Mouse (Mus musculus): ENCODE results near the gene Defb42. TPM values are rescaled to one million over a fixed set of nuclear protein-coding genes. Genes with fewer than 3 reads are reported as not detected.
A peak's percentile ranks its signal among the peaks of the same experiment; 100 is the strongest.

The Defb42 gene
- polyA plus RNA-seq, 1 experiment from 2014 or later, result not detected

- no peaks in the 10 kb centered on the region for H3K27me3 ChIP-seq (ENCODE audit: control insufficient read depth, insufficient read depth, low read length)
- DNase-seq (ENCODE audit: low spot score), result peak; percentile 83
- no peaks in the 10 kb centered on the region for H3K9me3 ChIP-seq (ENCODE audit: control insufficient read depth, low read length)
- H3K4me2 ChIP-seq (ENCODE audit: low read depth, low read length, severe bottlenecking), result no peak overlapping the region
- H3K9ac ChIP-seq (ENCODE audit: low read length), result no peak overlapping the region
- WGBS, result 35% methylated on average over 5 of the region's 5 CpGs
- no peaks in the 10 kb centered on the region for H3K36me3 ChIP-seq (ENCODE audit: control insufficient read depth, insufficient read depth, low read length)
- no peak overlapping the region for H3K27ac ChIP-seq (ENCODE audit: low read depth, low read length)
- H3K4me3 ChIP-seq (ENCODE audit: low read depth, low read length), result no peak overlapping the region
- no peak for ATAC-seq (replicated peaks; ENCODE audit: low FRiP score)
- no peaks in the 10 kb centered on the region for H3K4me1 ChIP-seq (replicated peaks; ENCODE audit: control insufficient read depth, insufficient read depth, low read length)
These were observed 4.0 kb downstream of the Defb42 start for GRCm38 (mm10) chr14:63050769-63051168.

GRCm38 (mm10) chr14:63054729-63055128 is 7.9 kb downstream of the Defb42 start:
- peak; percentile 46; the same call in 1 of the 2 replicates for ATAC-seq (replicated peaks; ENCODE audit: low FRiP score)
- 36% methylated on average over 6 of the region's 6 CpGs for WGBS
- no peak overlapping the region for H3K27ac ChIP-seq (ENCODE audit: low read depth, low read length)
- H3K9me3 ChIP-seq (ENCODE audit: control insufficient read depth, low read length), result no peaks in the 10 kb centered on the region
- H3K4me2 ChIP-seq (ENCODE audit: low read depth, low read length, severe bottlenecking), result no peak overlapping the region
- no peak overlapping the region for H3K4me3 ChIP-seq (ENCODE audit: low read depth, low read length)
- H3K36me3 ChIP-seq (ENCODE audit: control insufficient read depth, insufficient read depth, low read length), result no peaks in the 10 kb centered on the region
- H3K4me1 ChIP-seq (replicated peaks; ENCODE audit: control insufficient read depth, insufficient read depth, low read length), result no peaks in the 10 kb centered on the region
- DNase-seq (ENCODE audit: low spot score), result no peak
- no peaks in the 10 kb centered on the region for H3K27me3 ChIP-seq (ENCODE audit: control insufficient read depth, insufficient read depth, low read length)
- H3K9ac ChIP-seq (ENCODE audit: low read length), result no peak overlapping the region

- no peaks in the 10 kb centered on the region for H3K9me3 ChIP-seq (ENCODE audit: control insufficient read depth, low read length)
- WGBS, result 86% methylated on average over 10 of the region's 10 CpGs
- ATAC-seq (replicated peaks; ENCODE audit: low FRiP score) (no peak), DNase-seq (ENCODE audit: low spot score) (no peak)
- H3K4me2 ChIP-seq (ENCODE audit: low read depth, low read length, severe bottlenecking), result no peak overlapping the region
- no peak overlapping the region for H3K4me3 ChIP-seq (ENCODE audit: low read depth, low read length)
- no peak overlapping the region for H3K27ac ChIP-seq (ENCODE audit: low read depth, low read length)
- H3K27me3 ChIP-seq (ENCODE audit: control insufficient read depth, insufficient read depth, low read length), result no peaks in the 10 kb centered on the region
- no peaks in the 10 kb centered on the region for H3K4me1 ChIP-seq (replicated peaks; ENCODE audit: control insufficient read depth, insufficient read depth, low read length)
- H3K36me3 ChIP-seq (ENCODE audit: control insufficient read depth, insufficient read depth, low read length), result no peaks in the 10 kb centered on the region
- H3K9ac ChIP-seq (ENCODE audit: low read length), result no peak overlapping the region
These were observed 13.6 kb downstream of the Defb42 start for GRCm38 (mm10) chr14:63060361-63060760.

GRCm38 (mm10) chr14:63062184-63062583 is 15.4 kb downstream of the Defb42 start:
- no peak overlapping the region for H3K9ac ChIP-seq (ENCODE audit: low read length)
- H3K4me3 ChIP-seq (ENCODE audit: low read depth, low read length), result no peak overlapping the region
- H3K27ac ChIP-seq (ENCODE audit: low read depth, low read length), result no peak overlapping the region
- H3K9me3 ChIP-seq (ENCODE audit: control insufficient read depth, low read length), result no peaks in the 10 kb centered on the region
- no peaks in the 10 kb centered on the region for H3K36me3 ChIP-seq (ENCODE audit: control insufficient read depth, insufficient read depth, low read length)
- no peak overlapping the region for H3K4me2 ChIP-seq (ENCODE audit: low read depth, low read length, severe bottlenecking)
- no peaks in the 10 kb centered on the region for H3K27me3 ChIP-seq (ENCODE audit: control insufficient read depth, insufficient read depth, low read length)
- ATAC-seq (replicated peaks; ENCODE audit: low FRiP score), result no peak
- no peaks in the 10 kb centered on the region for H3K4me1 ChIP-seq (replicated peaks; ENCODE audit: control insufficient read depth, insufficient read depth, low read length)
- DNase-seq (ENCODE audit: low spot score), result no peak
- 92% methylated on average over 2 of the region's 2 CpGs for WGBS

- 87% methylated on average over 5 of the region's 5 CpGs for WGBS
- Histone ChIP-seq H3K36me3 (ENCODE audit: control insufficient read depth, insufficient read depth, low read length) (no peaks in the 10 kb centered on the region), H3K4me2 (ENCODE audit: low read depth, low read length, severe bottlenecking) (no peak overlapping the region), H3K27ac (ENCODE audit: low read depth, low read length) (no peak overlapping the region), H3K4me1 (replicated peaks; ENCODE audit: control insufficient read depth, insufficient read depth, low read length) (no peaks in the 10 kb centered on the region), H3K4me3 (ENCODE audit: low read depth, low read length) (no peak overlapping the region), H3K9ac (ENCODE audit: low read length) (no peak overlapping the region), H3K27me3 (ENCODE audit: control insufficient read depth, insufficient read depth, low read length) (no peaks in the 10 kb centered on the region), H3K9me3 (ENCODE audit: control insufficient read depth, low read length) (no peaks in the 10 kb centered on the region)
- DNase-seq (ENCODE audit: low spot score), result no peak
- ATAC-seq (replicated peaks; ENCODE audit: low FRiP score), result no peak
These were observed 18.6 kb downstream of the Defb42 start for GRCm38 (mm10) chr14:63065391-63065790.

GRCm38 (mm10) chr14:63066630-63067310 is 20.0 kb downstream of the Defb42 start:
- Histone ChIP-seq H3K9ac (ENCODE audit: low read length) (no peak overlapping the region), H3K27me3 (ENCODE audit: control insufficient read depth, insufficient read depth, low read length) (no peaks in the 10 kb centered on the region), H3K4me1 (replicated peaks; ENCODE audit: control insufficient read depth, insufficient read depth, low read length) (no peaks in the 10 kb centered on the region), H3K9me3 (ENCODE audit: control insufficient read depth, low read length) (no peaks in the 10 kb centered on the region), H3K36me3 (ENCODE audit: control insufficient read depth, insufficient read depth, low read length) (no peaks in the 10 kb centered on the region), H3K4me3 (ENCODE audit: low read depth, low read length) (no peak overlapping the region), H3K4me2 (ENCODE audit: low read depth, low read length, severe bottlenecking) (no peak overlapping the region), H3K27ac (ENCODE audit: low read depth, low read length) (no peak overlapping the region)
- DNase-seq (ENCODE audit: low spot score) (peak; percentile 84), ATAC-seq (replicated peaks; ENCODE audit: low FRiP score) (no peak)
- 37% methylated on average over 16 of the region's 16 CpGs for WGBS

- H3K4me1 ChIP-seq (replicated peaks; ENCODE audit: control insufficient read depth, insufficient read depth, low read length), result no peaks in the 10 kb centered on the region
- WGBS, result 87% methylated on average over 15 of the region's 15 CpGs
- DNase-seq (ENCODE audit: low spot score) (no peak), ATAC-seq (replicated peaks; ENCODE audit: low FRiP score) (no peak)
- no peak overlapping the region for H3K9ac ChIP-seq (ENCODE audit: low read length)
- no peak overlapping the region for H3K4me2 ChIP-seq (ENCODE audit: low read depth, low read length, severe bottlenecking)
- H3K27ac ChIP-seq (ENCODE audit: low read depth, low read length), result no peak overlapping the region
- no peaks in the 10 kb centered on the region for H3K9me3 ChIP-seq (ENCODE audit: control insufficient read depth, low read length)
- H3K4me3 ChIP-seq (ENCODE audit: low read depth, low read length), result no peak overlapping the region
- no peaks in the 10 kb centered on the region for H3K27me3 ChIP-seq (ENCODE audit: control insufficient read depth, insufficient read depth, low read length)
- no peaks in the 10 kb centered on the region for H3K36me3 ChIP-seq (ENCODE audit: control insufficient read depth, insufficient read depth, low read length)
These were observed 20.9 kb downstream of the Defb42 start for GRCm38 (mm10) chr14:63067708-63068107.

Other genes with a start within 250 kb of the Defb42 start
- 16.7 and 17.9 TPM in 2 replicates for gene Wdfy2, start 209.3 kb upstream of the Defb42 start, polyA plus RNA-seq (2014; fragmentation: Nextera tagmentation; extraction: Ambion mirVana)
- not detected in 2 replicates for gene Defb48, start 62.5 kb upstream of the Defb42 start, polyA plus RNA-seq (2014; fragmentation: Nextera tagmentation; extraction: Ambion mirVana)
- gene Defb47, start 48.9 kb upstream of the Defb42 start, polyA plus RNA-seq (2014; fragmentation: Nextera tagmentation; extraction: Ambion mirVana), result not detected in 2 replicates
- not detected in 2 replicates for gene Defb43, start 35.2 kb upstream of the Defb42 start, polyA plus RNA-seq (2014; fragmentation: Nextera tagmentation; extraction: Ambion mirVana)
- gene Defb30, start 3.0 kb downstream of the Defb42 start, polyA plus RNA-seq (2014; fragmentation: Nextera tagmentation; extraction: Ambion mirVana), result not detected in 2 replicates